ENCODE assay signal across 8 mouse cellular contexts in the genomic region with DNA sequence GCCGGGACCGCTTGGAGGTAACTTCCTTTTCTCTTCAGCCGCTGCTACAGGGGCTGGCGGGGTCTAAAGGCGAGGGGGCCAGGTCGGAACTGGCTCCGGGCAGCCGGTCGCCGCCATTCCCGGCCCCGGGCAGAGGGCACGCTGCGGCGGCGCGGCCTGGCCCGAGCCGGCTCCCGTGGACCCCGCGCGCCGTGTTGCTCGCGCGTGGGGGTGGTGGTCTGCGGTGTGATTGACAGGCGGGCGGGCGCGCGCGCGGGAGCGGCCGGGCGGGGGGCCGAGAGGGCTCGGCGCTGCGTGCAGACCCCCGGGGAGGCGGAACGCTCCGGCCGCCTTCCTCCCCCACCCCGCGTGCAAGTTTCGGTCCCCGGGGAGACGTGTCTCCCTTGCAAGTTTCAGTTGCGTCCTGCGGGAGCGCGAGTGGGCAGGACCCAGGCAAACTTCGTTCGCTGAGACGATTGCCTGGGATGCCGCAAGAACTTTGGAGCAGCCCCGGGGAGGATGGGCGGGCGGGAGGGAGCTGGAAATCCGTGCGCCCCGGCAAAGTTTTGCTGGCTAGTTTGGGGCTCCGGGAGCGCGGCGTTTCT. TPM values are rescaled to one million over a fixed set of nuclear protein-coding genes. Genes with fewer than 3 reads are reported as not detected.
DNase-seq lines count a peak whose midpoint lies in the region; ATAC-seq and TF ChIP-seq lines count a peak whose summit lies in the region.

No protein-coding gene starts in this region.

- H3K9me3 ChIP-seq in limb, embryonic 15.5 days = no peaks in the 10 kb centered on the region
- no peaks in the 10 kb centered on the region for H3K9me3 ChIP-seq in midbrain, embryonic 15.5 days

- TF ChIP-seq CTCF in kidney, adult 2 months (conservative IDR thresholded peaks at IDR 0.05; ENCODE audit: insufficient read depth, insufficient read length, low read depth, low read length) = no peak
- no peak for TF ChIP-seq CTCF in spleen, adult 2 months (IDR thresholded peaks at IDR 0.05; ENCODE audit: extremely low read depth, insufficient read depth, insufficient read length, insufficient replicate concordance)

- peak; percentile 58 for DNase-seq in urinary bladder, postnatal 14 days (ENCODE audit: low spot score)
- DNase-seq in urinary bladder, postnatal 10 days (ENCODE audit: low spot score) = no peak
- DNase-seq in embryo, embryonic 11.5 days (ENCODE audit: low read depth, low spot score) = peak; percentile 32
- peak; percentile 97 for DNase-seq in heart, adult 11 months
- peak; percentile 75 for DNase-seq in kidney, adult 2 months
- peak in 1 of 2 experiments; percentile 59 for DNase-seq in spleen, adult 2 months (ENCODE audit: low read depth in 1 of 2, low spot score in 2 of 2)

- H3K36me3 ChIP-seq in kidney, adult 2 months (ENCODE audit: control insufficient read depth, insufficient read depth, low read length) = no peaks in the 10 kb centered on the region
- H3K36me3 ChIP-seq in limb, embryonic 15.5 days = no peaks in the 10 kb centered on the region
- H3K36me3 ChIP-seq in midbrain, embryonic 15.5 days (replicated peaks) = no peaks in the 10 kb centered on the region
- H3K36me3 ChIP-seq in spleen, adult 2 months (ENCODE audit: control insufficient read depth, insufficient read depth, low read length) = no peaks in the 10 kb centered on the region

- peaks cover 6% of the 10 kb centered on the region for H3K4me1 ChIP-seq in kidney, adult 2 months (ENCODE audit: control insufficient read depth, insufficient read depth, low read length)
- peaks cover 12% of the 10 kb centered on the region for H3K4me1 ChIP-seq in limb, embryonic 15.5 days
- H3K4me1 ChIP-seq in midbrain, embryonic 15.5 days = peaks cover 27% of the 10 kb centered on the region
- H3K4me1 ChIP-seq in spleen, adult 2 months (ENCODE audit: control insufficient read depth, insufficient read depth, insufficient read length) = peaks cover 2% of the 10 kb centered on the region; the same call in 1 of the 2 replicates

- peak overlapping the region; percentile 89 for H3K9ac ChIP-seq in limb, embryonic 15.5 days
- peak overlapping the region; percentile 75 for H3K9ac ChIP-seq in midbrain, embryonic 15.5 days

- peak overlapping the region; percentile 57 for H3K27ac ChIP-seq in kidney, adult 2 months (ENCODE audit: insufficient read depth, low read depth, low read length)
- H3K27ac ChIP-seq in limb, embryonic 15.5 days = peak overlapping the region; percentile 99
- H3K27ac ChIP-seq in midbrain, embryonic 15.5 days = peak overlapping the region; percentile 95
- H3K27ac ChIP-seq in spleen, adult 2 months (ENCODE audit: insufficient read depth, low read length) = peak overlapping the region; percentile 88

- WGBS in kidney, adult 2 months = under 1% methylated on average over 70 of the region's 70 CpGs
- under 1% methylated on average over 68 of the region's 70 CpGs for WGBS in limb, embryonic 15.5 days
- under 1% methylated on average over 70 of the region's 70 CpGs for WGBS in midbrain, embryonic 15.5 days
- 2% methylated on average over 60 of the region's 70 CpGs for WGBS in spleen, adult 2 months

- no peaks in the 10 kb centered on the region for H3K27me3 ChIP-seq in kidney, adult 2 months (replicated peaks; ENCODE audit: control insufficient read depth, insufficient read depth, low read length)
- H3K27me3 ChIP-seq in limb, embryonic 15.5 days = no peaks in the 10 kb centered on the region
- H3K27me3 ChIP-seq in midbrain, embryonic 15.5 days (replicated peaks) = no peaks in the 10 kb centered on the region
- no peaks in the 10 kb centered on the region for H3K27me3 ChIP-seq in spleen, adult 2 months (ENCODE audit: control insufficient read depth, insufficient read depth, low read length)

- ATAC-seq in limb, embryonic 15.5 days (ENCODE audit: insufficient number of reproducible peaks, low FRiP score, low TSS enrichment, low read depth) = peak; percentile 68
- ATAC-seq in midbrain, embryonic 15.5 days (replicated peaks) = peak; percentile 91

- peak overlapping the region; percentile 61 for H3K4me3 ChIP-seq in kidney, adult 2 months (ENCODE audit: insufficient read depth, low read depth, low read length)
- peak overlapping the region; percentile 97 for H3K4me3 ChIP-seq in limb, embryonic 15.5 days
- H3K4me3 ChIP-seq in midbrain, embryonic 15.5 days = peak overlapping the region; percentile 69
- peak overlapping the region; percentile 80 for H3K4me3 ChIP-seq in spleen, adult 2 months (ENCODE audit: extremely low read depth, insufficient read depth, insufficient read length)

- peak overlapping the region; percentile 71 for H3K4me2 ChIP-seq in limb, embryonic 15.5 days
- peak overlapping the region; percentile 74 for H3K4me2 ChIP-seq in midbrain, embryonic 15.5 days

- no peak for TF ChIP-seq POLR2A in kidney, adult 2 months (IDR thresholded peaks at IDR 0.05; ENCODE audit: low read depth, low read length)
- TF ChIP-seq POLR2A in spleen, adult 2 months (IDR thresholded peaks at IDR 0.05; ENCODE audit: low read depth, low read length) = no peak

RNA-seq across cellular contexts. Expression of a gene that starts 0.6 kb away (rescaled TPM):
- polyA plus RNA-seq in kidney, adult 2 months (2012; rRNA removed) = 8.9 and 9.1 TPM in 2 replicates
- polyA plus RNA-seq in limb, embryonic 15.5 days (2015; fragmentation: Nextera tagmentation; extraction: Ambion mirVana) = 8.7 TPM in 2 replicates
- 6.5 and 7.7 TPM in 2 replicates for polyA plus RNA-seq in midbrain, embryonic 15.5 days (2015; fragmentation: Nextera tagmentation; extraction: Ambion mirVana)
- polyA plus RNA-seq in spleen, adult 2 months (2012; rRNA removed) = 6.8 and 6.9 TPM in 2 replicates
